Mouse (Mus musculus) liver, adult (tissue): ENCODE data around the gene Efcc1.

Source experiments
- GATA4 ChIP-seq: IDR thresholded peaks from 2 replicates; pipeline ENCODE4 v1.6.1; 2014; ENCODE audit warnings: mild to moderate bottlenecking, low read length; ENCODE audit not compliant: insufficient replicate concordance

Gene Efcc1

DNA sequence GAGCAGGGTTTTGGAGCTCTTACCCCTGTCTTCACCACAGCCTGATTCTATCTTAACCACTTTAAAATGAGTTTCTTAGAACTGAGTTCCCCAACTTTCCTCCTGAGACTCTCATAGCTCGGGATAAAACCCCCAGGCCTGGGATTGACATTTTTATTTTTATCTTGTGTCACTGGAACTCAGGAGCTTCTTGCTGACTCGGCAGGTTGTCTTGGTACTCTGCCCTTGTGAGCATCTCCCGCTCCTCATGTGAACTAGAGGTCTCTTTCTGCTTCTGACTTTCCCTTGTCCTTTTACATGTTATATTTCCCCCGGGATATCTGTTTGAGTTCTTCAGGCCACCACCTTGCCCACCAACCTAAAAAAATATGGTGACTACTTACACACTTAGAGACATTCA lies 6.3 kb downstream of the Efcc1 start:
- no peak for TF ChIP-seq GATA4

- no peak for TF ChIP-seq GATA4
Measured at GRCm38 (mm10) chr6:87737921-87738626, 7.4 kb downstream of the Efcc1 start.

DNA sequence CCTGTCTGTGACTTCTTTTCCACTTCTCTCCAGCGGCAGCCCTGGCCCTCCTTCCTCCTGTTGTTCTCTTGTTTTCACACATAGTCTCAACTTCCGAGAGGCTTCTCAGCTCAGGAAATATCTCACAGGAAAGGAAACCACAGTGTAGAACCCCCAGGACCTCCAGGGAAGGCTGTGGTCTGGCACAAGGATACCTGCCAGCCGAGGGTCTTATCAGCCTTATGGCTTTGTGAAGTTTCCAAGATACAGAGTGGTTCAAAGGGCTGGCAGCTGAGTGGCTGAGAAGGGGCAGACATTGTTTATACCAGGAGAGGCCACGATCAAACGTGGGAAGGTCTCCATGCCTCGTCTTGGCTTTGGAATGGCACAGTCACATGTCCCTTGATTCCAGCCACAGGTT lies 9.2 kb downstream of the Efcc1 start:
- TF ChIP-seq GATA4: no peak

DNA sequence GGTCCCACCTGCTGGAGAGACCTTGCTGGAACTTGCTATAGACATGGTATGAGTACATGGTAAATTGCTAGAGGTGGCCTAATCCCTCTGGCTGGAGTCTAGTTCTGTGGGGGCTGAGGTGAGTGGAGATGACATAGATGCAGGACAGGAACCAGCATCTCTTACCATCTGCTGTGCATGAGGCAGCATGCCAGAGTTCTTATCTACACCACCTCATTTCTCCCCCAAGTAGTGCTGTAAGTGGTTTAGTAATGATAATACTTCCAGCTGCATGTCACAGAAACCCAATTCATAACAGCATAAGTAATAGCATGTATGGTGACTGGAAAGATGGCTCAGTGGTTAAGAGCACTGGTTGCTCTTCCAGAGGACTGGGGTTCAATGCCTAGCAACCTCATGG lies 9.8 kb downstream of the Efcc1 start:
- TF ChIP-seq GATA4: no peak

DNA sequence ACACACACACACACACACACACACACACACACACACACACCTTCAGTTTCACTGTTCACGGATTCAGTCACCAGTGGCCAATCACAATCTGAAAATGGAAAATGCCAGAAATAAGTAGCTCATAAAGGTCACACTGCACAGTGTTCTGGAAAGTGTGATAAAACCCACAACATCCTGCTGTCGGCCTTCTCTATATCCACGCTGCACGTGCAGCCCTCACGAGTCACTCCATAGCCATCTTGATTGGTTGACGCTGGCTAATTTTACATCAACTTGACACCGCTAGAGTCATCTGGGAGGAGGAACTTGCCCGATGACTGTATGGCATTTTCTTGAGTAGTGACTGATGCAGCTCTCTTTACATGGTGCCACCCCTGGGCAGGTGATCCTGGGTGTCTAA lies 11.3 kb downstream of the Efcc1 start:
- TF ChIP-seq GATA4: no peak

DNA sequence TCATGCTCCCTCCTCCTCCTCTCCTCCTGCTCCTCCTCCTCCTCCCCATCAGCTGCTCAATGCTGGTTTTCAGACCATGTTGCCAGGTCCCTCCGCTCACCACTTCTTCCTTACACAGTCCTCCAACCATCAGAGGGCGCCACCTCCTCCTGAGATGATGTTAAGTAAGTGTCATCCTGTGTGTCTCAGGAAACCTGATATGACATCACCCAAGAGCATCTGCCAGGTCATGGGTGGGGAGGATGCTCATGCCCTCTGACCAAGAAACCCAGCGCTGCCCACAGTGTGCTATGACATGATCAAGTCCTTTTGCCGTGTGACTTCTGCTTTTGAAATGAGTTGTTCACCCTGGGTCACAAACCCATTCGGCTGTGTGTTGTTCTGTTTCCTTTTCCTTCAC lies 12.1 kb downstream of the Efcc1 start:
- no peak for TF ChIP-seq GATA4

DNA sequence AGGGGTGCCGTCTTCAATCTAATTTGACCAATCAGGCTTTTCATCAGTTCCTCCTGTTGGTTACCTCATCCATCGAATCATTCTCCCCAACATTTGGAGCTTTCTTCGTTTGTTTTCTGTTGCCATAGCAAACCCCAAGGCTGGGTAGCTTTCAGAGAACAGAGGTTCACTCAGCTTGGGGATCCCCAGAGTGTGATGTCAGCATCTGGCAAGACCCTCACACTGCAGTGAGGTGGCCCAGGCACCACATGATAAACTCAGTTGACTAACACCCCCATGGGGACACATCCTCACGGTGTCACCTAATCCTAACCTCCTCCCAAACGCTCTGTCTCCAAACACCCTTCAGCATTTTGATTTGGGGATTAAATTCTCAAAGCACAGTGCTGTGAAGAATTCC lies 12.6 kb downstream of the Efcc1 start:
- TF ChIP-seq GATA4: no peak

GRCm38 (mm10) chr6:87744632-87745031 lies 14.0 kb downstream of the Efcc1 start:
- no peak for TF ChIP-seq GATA4

DNA sequence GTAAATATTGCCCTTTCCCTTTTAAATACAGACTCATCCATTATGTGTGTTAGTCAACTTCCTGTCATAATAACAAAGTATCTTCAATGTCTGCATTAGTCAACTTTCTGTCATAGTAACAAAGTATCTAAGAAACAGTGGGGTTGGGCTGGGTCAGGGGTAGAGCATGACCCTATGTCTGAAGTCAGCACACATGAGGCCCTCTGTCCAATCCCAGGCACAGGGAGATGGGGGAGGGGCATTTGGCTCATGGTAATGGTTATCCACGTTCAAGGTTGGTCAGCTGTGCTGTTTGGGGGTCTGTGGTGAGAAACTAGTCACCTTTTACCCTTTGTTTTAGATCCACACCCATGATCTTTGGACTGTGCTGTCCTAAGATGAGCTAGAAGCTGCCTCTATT lies 14.6 kb downstream of the Efcc1 start:
- no peak for TF ChIP-seq GATA4

- no peak for TF ChIP-seq GATA4
Measured at GRCm38 (mm10) chr6:87746059-87746458, 15.4 kb downstream of the Efcc1 start.

GRCm38 (mm10) chr6:87746849-87747248 lies 16.2 kb downstream of the Efcc1 start:
- TF ChIP-seq GATA4: no peak

- TF ChIP-seq GATA4: no peak
Measured at GRCm38 (mm10) chr6:87748078-87748477, 17.4 kb downstream of the Efcc1 start.

- peak; percentile 77 for TF ChIP-seq GATA4
Measured at GRCm38 (mm10) chr6:87748531-87748930, 17.9 kb downstream of the Efcc1 start.

DNA sequence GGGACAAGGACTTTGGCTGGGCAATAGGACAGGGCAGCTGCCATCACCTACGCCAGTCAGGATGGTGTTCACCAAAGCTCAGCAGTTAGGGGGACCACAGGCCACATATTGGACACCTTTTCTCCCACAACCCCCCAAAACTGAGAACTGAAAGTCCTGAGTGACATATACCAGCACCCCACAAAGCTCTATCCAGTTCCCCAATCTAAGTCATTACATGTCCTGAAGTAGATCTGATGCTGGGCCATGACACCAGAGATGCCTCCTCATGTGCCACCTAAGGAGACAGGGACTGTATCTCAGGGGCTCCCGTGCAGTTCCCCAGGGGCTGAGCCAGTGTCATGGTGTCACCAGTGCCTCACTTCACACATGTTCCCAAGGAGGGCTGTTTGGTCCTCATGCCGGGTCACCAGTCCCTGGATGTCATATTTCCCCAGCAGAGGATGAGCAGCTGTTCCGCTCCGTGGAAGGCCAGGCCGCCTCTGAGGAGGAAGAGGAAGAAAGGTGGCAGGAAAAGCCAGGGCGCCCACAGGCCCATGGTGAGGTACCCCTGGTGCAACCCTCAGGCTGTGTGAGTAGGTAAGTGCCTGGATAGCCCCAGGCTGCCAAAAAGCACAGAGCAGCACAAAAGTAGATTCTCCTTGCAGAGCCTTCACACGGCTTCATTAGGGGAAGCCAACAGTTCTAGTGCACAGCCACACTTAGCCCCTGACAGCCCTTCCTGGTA lies 19.7 kb downstream of the Efcc1 start:
- no peak for TF ChIP-seq GATA4

- TF ChIP-seq GATA4: no peak
Measured at GRCm38 (mm10) chr6:87751574-87751973, 20.9 kb downstream of the Efcc1 start.

GRCm38 (mm10) chr6:87755196-87755595 lies 24.5 kb downstream of the Efcc1 start:
- TF ChIP-seq GATA4: no peak

DNA sequence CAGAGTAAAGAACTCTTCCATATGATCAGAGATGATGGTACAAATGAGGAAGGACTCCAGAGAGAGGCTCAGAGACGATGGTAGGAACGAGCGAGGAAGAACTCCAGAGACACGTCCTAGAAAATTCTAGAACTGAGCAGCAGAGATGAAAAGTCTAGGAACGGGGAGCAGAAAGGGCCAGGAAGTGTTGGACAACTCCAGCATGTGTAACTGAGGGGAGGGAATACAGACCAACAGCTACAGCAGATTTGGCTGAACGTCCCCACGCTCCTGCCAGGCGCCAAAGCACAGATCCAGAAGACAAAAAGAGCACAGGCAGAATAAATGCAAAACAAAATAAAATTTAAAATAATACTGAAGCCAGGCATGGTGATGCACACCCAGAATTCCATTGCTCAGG lies 26.2 kb downstream of the Efcc1 start:
- no peak for TF ChIP-seq GATA4
